Mouse (Mus musculus) mammary gland, adult 2 months (tissue): ENCODE measurements around the gene Tsx. TPM values are rescaled to one million over a fixed set of nuclear protein-coding genes. Genes with fewer than 3 reads are reported as not detected.

Experiments used
- polyA plus RNA-seq: library from polyadenylated mRNA; depleted of rRNA; stranded (reverse); fragments of >200 nt; gene quantifications from 2 replicates; pipeline ENCODE4 v1.2.3, GENCODE M21; 2012; ENCODE audit warnings: low replicate concordance; rRNA removed

Tsx gene
- 0.26 TPM in 1 of 2 replicates, not detected in the other for polyA plus RNA-seq

GRCm38 (mm10) chrX:103414167-103414566 lies at the start of gene Tsx:
TSS of gene Tsx (plus strand) at chrX:103414467.

GRCm38 (mm10) chrX:103421710-103422109 lies 7.4 kb downstream of the Tsx start, which contains the start of gene Gm26992:
TSS of gene Gm26992 (plus strand) at chrX:103422010.

Other genes with a start within 250 kb of the Tsx start
- not detected in 2 replicates for gene Nap1l2, start 227.8 kb upstream of the Tsx start, polyA plus RNA-seq
- not detected in 2 replicates for gene Cdx4, start 93.1 kb upstream of the Tsx start, polyA plus RNA-seq
- gene Chic1, start 58.0 kb upstream of the Tsx start, polyA plus RNA-seq = 0.14 and 0.36 TPM in 2 replicates
- not detected in 2 replicates for gene Gm26992, start 7.5 kb downstream of the Tsx start, polyA plus RNA-seq
- not detected in 2 replicates for gene Zcchc13, start 216.1 kb downstream of the Tsx start, polyA plus RNA-seq